Mouse (Mus musculus) liver, embryonic 16.5 days (tissue): ENCODE measurements around the gene Iqcn. TPM values are rescaled to one million over a fixed set of nuclear protein-coding genes. Genes with fewer than 3 reads are reported as not detected.
A peak's percentile ranks its signal among the peaks of the same experiment; 100 is the strongest.

Experiments used
- ATAC-seq: fragments of 200-750 bp; cut with Nextera tagmentation; 2 replicates; pipeline ENCODE4 v1.8.0; 2017; ENCODE audit warnings: low read depth, mild to moderate bottlenecking, moderate number of reproducible peaks, moderate library complexity
- H3K27ac ChIP-seq: fragments of 300-500 bp; sonication (generic); 2 replicates; pipeline ENCODE4 v1.5.1; 2014; ENCODE audit warnings: mild to moderate bottlenecking, low read length
- H3K27me3 ChIP-seq: fragments of 300-500 bp; sonication (generic); 2 replicates; pipeline ENCODE4 v1.6.1; 2014; ENCODE audit warnings: low read depth, low read length, mixed read lengths; ENCODE audit not compliant: control insufficient read depth, insufficient read depth
- H3K36me3 ChIP-seq: fragments of 300-500 bp; sonication (generic); 2 replicates; pipeline ENCODE4 v1.6.1; 2014; ENCODE audit warnings: mild to moderate bottlenecking; ENCODE audit not compliant: control insufficient read depth, insufficient read depth
- H3K4me1 ChIP-seq: fragments of 300-500 bp; sonication (generic); 2 replicates; pipeline ENCODE4 v1.6.1; 2014; ENCODE audit warnings: low read depth, low read length, mixed read lengths; ENCODE audit not compliant: control insufficient read depth
- H3K4me2 ChIP-seq: fragments of 300-500 bp; sonication (generic); 2 replicates; pipeline ENCODE4 v1.6.1; 2014; ENCODE audit warnings: low read depth, low read length, mixed read lengths
- H3K4me3 ChIP-seq: fragments of 300-500 bp; sonication (generic); 2 replicates; pipeline ENCODE4 v1.5.1; 2014; ENCODE audit warnings: low read depth, mild to moderate bottlenecking, low read length
- H3K9ac ChIP-seq: fragments of 300-500 bp; sonication (generic); 2 replicates; pipeline ENCODE4 v1.6.1; 2014; ENCODE audit warnings: low read depth, low read length
- H3K9me3 ChIP-seq: fragments of 300-500 bp; sonication (generic); replicated peaks from 2 replicates; pipeline ENCODE4 v1.6.1; 2016; ENCODE audit warnings: low read length; ENCODE audit not compliant: control insufficient read depth
- WGBS: fragments of 180-500 bp; shearing (Covaris S2); extraction: QIAGEN DNeasy Blood & Tissue Kit; methylation state at CpG from one replicate; pipeline ENCODE4 v1.1.7; 2014; ENCODE audit not compliant: insufficient replicate concordance; 5-methylcytosine and 5-hydroxymethylcytosine counted together
- polyA plus RNA-seq: library from polyadenylated mRNA; unstranded; fragments of >200 nt; fragmentation: Nextera tagmentation; extraction: Ambion mirVana; gene quantifications from 2 replicates; pipeline ENCODE4 v1.2.1, GENCODE M21; 2015

Gene Iqcn
- polyA plus RNA-seq, 1 experiment from 2014 or later: not detected

- no peaks in the 10 kb centered on the region; the same call in 1 of the 2 replicates for H3K36me3 ChIP-seq
- ATAC-seq: no peak
- H3K9ac ChIP-seq: no peak overlapping the region; the same call in 1 of the 2 replicates
- peaks cover 22% of the 10 kb centered on the region for H3K4me1 ChIP-seq
- peaks cover 4% of the 10 kb centered on the region for H3K27me3 ChIP-seq
- no peak overlapping the region for H3K4me3 ChIP-seq
- peak overlapping the region; percentile 69 for H3K27ac ChIP-seq
- no peak overlapping the region for H3K4me2 ChIP-seq
- WGBS: 21% methylated on average over 11 of the region's 11 CpGs
- H3K9me3 ChIP-seq: no peaks in the 10 kb centered on the region
Measured at GRCm38 (mm10) chr8:70752000-70752764, 48.9 kb downstream of the Iqcn start.

GRCm38 (mm10) chr8:70753151-70753550 is 49.9 kb downstream of the Iqcn start:
- peak overlapping the region; percentile 36 for H3K4me2 ChIP-seq
- peaks cover 22% of the 10 kb centered on the region for H3K4me1 ChIP-seq
- no peak for ATAC-seq
- peak overlapping the region; percentile 20; the same call in 1 of the 2 replicates for H3K9ac ChIP-seq
- H3K27me3 ChIP-seq: no peaks in the 10 kb centered on the region
- no peaks in the 10 kb centered on the region; the same call in 1 of the 2 replicates for H3K36me3 ChIP-seq
- 7% methylated on average over 21 of the region's 21 CpGs for WGBS
- no peaks in the 10 kb centered on the region for H3K9me3 ChIP-seq
- H3K27ac ChIP-seq: peak overlapping the region; percentile 69
- peak overlapping the region; percentile 14; the same call in 1 of the 2 replicates for H3K4me3 ChIP-seq

GRCm38 (mm10) chr8:70754043-70754870 is 51.0 kb downstream of the Iqcn start, which contains the start of gene Rab3a:
TSS of gene Rab3a (plus strand) at chr8:70754679.
- H3K27me3 ChIP-seq: no peaks in the 10 kb centered on the region
- H3K9ac ChIP-seq: peak within 1 kb of the TSS; percentile 69
- ATAC-seq: peak; percentile 98
- peaks cover 4% of the 10 kb centered on the region; the same call in 1 of the 2 replicates for H3K36me3 ChIP-seq
- peak within 1 kb of the TSS; percentile 69 for H3K27ac ChIP-seq
- 6% methylated on average over 37 of the region's 37 CpGs for WGBS
- H3K9me3 ChIP-seq: no peaks in the 10 kb centered on the region
- H3K4me1 ChIP-seq: peaks cover 30% of the 10 kb centered on the region
- peak within 1 kb of the TSS; percentile 69 for H3K4me3 ChIP-seq
- peak within 1 kb of the TSS; percentile 86 for H3K4me2 ChIP-seq

DNA sequence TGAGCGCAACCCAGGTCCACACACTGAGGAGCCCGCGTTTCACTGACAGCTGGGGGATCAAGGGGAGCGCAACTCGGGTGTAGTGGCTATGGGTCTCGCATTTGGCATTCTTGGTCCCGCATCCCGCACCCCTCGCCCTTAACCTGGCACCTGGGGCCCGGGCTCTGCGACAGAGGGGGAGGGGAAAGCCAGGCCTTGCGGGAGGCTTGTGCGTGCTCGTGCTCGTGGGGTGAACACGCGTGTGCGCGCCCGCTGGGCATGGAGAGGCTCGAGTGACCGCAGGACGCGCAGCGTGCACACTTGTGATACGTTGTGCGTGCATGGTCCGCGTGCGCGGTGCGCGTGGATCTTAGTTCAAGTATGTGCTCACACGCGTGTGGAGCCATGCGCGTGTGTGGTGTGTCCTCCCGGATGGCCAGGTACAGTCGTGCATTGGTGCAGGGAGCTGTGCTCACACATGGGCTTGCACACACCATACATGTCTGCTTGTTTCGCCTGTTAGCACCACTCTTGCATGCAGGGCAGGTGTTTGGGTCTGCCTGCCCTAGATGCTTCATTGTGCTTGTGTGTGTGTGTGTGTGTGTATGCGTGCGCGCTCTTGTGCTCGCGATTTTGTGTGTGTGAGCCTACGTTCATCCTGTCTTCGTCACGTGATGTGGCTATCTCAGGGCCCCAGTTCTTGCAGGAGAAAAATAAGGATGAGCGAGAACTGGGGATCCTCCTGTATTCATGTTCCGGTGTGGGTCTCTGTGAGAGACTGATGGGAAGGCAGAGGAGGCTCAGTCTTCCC is 51.8 kb downstream of the Iqcn start:
- peaks cover 38% of the 10 kb centered on the region for H3K4me1 ChIP-seq
- H3K27me3 ChIP-seq: no peaks in the 10 kb centered on the region
- peak; percentile 1 for ATAC-seq
- H3K4me3 ChIP-seq: peak overlapping the region; percentile 69
- H3K27ac ChIP-seq: 0 out of 2 replicates have a peak overlapping the region, but pooled peaks have one; percentile 31
- WGBS: 14% methylated on average over 50 of the region's 50 CpGs
- H3K9ac ChIP-seq: peak overlapping the region; percentile 69
- no peaks in the 10 kb centered on the region for H3K9me3 ChIP-seq
- H3K36me3 ChIP-seq: peaks cover 4% of the 10 kb centered on the region; the same call in 1 of the 2 replicates
- peak overlapping the region; percentile 86 for H3K4me2 ChIP-seq

GRCm38 (mm10) chr8:70755661-70756475 is 52.6 kb downstream of the Iqcn start:
- Histone ChIP-seq H3K4me2 (peak overlapping the region; percentile 86), H3K27me3 (no peaks in the 10 kb centered on the region), H3K9ac (no peak overlapping the region), H3K27ac (no peak overlapping the region), H3K36me3 (peaks cover 4% of the 10 kb centered on the region; the same call in 1 of the 2 replicates), H3K9me3 (no peaks in the 10 kb centered on the region), H3K4me1 (peaks cover 43% of the 10 kb centered on the region), H3K4me3 (no peak overlapping the region)
- no peak for ATAC-seq
- WGBS: 75% methylated on average over 24 of the region's 24 CpGs

GRCm38 (mm10) chr8:70756476-70757040 is 53.3 kb downstream of the Iqcn start:
- Histone ChIP-seq H3K9me3 (no peaks in the 10 kb centered on the region), H3K27me3 (no peaks in the 10 kb centered on the region), H3K36me3 (peaks cover 4% of the 10 kb centered on the region; the same call in 1 of the 2 replicates), H3K4me3 (no peak overlapping the region), H3K4me2 (no peak overlapping the region), H3K4me1 (peaks cover 48% of the 10 kb centered on the region), H3K27ac (no peak overlapping the region), H3K9ac (no peak overlapping the region)
- no peak for ATAC-seq
- WGBS: 84% methylated on average over 6 of the region's 6 CpGs

GRCm38 (mm10) chr8:70757523-70758307 is 54.5 kb downstream of the Iqcn start:
- Histone ChIP-seq H3K4me1 (peaks cover 58% of the 10 kb centered on the region), H3K4me2 (no peak overlapping the region), H3K27me3 (no peaks in the 10 kb centered on the region), H3K4me3 (no peak overlapping the region), H3K9ac (no peak overlapping the region), H3K36me3 (peaks cover 4% of the 10 kb centered on the region; the same call in 1 of the 2 replicates), H3K27ac (no peak overlapping the region), H3K9me3 (no peaks in the 10 kb centered on the region)
- WGBS: 76% methylated on average over 22 of the region's 22 CpGs
- no peak for ATAC-seq
